Mouse (Mus musculus) erythroblast, embryonic 14.5 days (primary cell): ENCODE results near the gene Cd55b.
"Not testable (repeated sequence)": the region's sequence is repeated elsewhere in the genome, so short reads cannot be mapped to it uniquely, and the experiment has no call there.

Experiments used
- GATA1 ChIP-seq: IDR thresholded peaks from 2 replicates; pipeline ENCODE4 v1.6.1; 2012; ENCODE audit warnings: low read length, inconsistent platforms, mixed read lengths
- TAL1 ChIP-seq: IDR thresholded peaks from 3 replicates; pipeline ENCODE4 v1.6.1; 2012; ENCODE audit warnings: low read length, inconsistent platforms, mixed read lengths

DNA sequence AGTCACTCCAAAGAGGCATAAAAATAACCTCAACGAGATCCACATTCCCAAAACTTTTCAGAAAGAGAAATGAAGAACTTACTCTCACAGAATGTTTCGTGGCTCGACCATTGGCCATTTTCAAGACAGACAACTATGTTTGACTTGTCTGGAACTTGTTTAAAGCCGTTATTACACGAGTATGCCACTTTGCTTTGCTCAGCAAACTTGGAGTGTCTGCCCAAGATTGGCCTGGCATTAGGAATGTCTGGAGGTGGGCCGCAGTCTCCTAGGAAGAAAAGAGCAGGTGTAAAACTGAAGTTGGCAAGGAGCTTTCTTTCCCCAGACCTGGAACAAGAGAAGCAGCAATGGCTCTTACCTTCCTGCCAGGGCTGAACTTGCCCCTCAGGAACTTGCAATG, 776 bp downstream of the Cd55b start:
- TF ChIP-seq TAL1, GATA1: not testable (repeated sequence)
